In the genomic region with DNA sequence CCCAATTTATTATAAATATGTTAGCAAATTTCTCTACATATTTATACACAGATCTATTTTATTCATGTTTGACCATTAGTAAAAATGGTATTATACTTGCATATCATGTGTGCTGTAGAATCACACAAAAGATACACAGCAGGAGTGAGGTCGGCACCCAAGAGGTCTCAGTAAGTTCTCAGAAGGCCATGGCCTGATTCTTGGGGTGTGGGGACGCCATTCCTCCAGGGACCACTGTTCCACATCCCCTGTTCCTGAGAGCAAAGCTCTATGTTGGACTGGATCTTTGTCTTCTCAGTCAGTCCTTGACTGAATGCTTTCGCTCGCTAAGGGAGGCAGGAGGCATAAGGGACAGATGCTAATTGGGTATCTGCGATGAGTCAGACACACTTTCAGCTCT, we compare ENCODE assay signal across 22 mouse cellular contexts. TPM values are rescaled to one million over a fixed set of nuclear protein-coding genes. Genes with fewer than 3 reads are reported as not detected.
DNase-seq lines count a peak whose midpoint lies in the region; ATAC-seq and TF ChIP-seq lines count a peak whose summit lies in the region.
"Had no signal": no experiment of that assay in that cellular context is flagged by ENCODE, and none has a peak within 500 bp of the region (broad histone marks: within the 10 kb centered on the region; RNA-seq: fewer than 3 reads in every experiment).

A gene (plus strand): TSS at position 301 of the 400 bp plus-strand sequence.

- H3K27me3 ChIP-seq in hindbrain, embryonic 12.5 days = peaks cover 7% of the 10 kb centered on the region
- H3K27me3 ChIP-seq in hindbrain, embryonic 11.5 days (ENCODE audit: control insufficient read depth, insufficient read depth, low read length) = no peaks in the 10 kb centered on the region
- H3K27me3 ChIP-seq in lung, postnatal 0 days (replicated peaks; ENCODE audit: insufficient read depth, low read length) = no peaks in the 10 kb centered on the region
- no peaks in the 10 kb centered on the region for H3K27me3 ChIP-seq in stomach, embryonic 16.5 days (ENCODE audit: control insufficient read depth, insufficient read depth, low read length)
- H3K27me3 ChIP-seq in kidney, embryonic 14.5 days (ENCODE audit: control insufficient read depth, insufficient read depth, low read length) = no peaks in the 10 kb centered on the region
- H3K27me3 ChIP-seq: embryonic facial prominence, embryonic 12.5 days; forebrain, embryonic 15.5 days had no signal

- WGBS in hindbrain, embryonic 12.5 days = 89% methylated on average over 5 of the region's 5 CpGs
- WGBS in hindbrain, embryonic 11.5 days = 81% methylated on average over 5 of the region's 5 CpGs
- WGBS in lung, postnatal 0 days = 86% methylated on average over 5 of the region's 5 CpGs
- WGBS in stomach, embryonic 16.5 days = 87% methylated on average over 5 of the region's 5 CpGs
- 88% methylated on average over 5 of the region's 5 CpGs for WGBS in kidney, embryonic 14.5 days

- H3K9me3 ChIP-seq in hindbrain, embryonic 12.5 days (replicated peaks) = no peaks in the 10 kb centered on the region
- no peaks in the 10 kb centered on the region for H3K9me3 ChIP-seq in hindbrain, embryonic 11.5 days (ENCODE audit: control insufficient read depth, low read length)
- no peaks in the 10 kb centered on the region for H3K9me3 ChIP-seq in lung, postnatal 0 days (ENCODE audit: low read length)
- H3K9me3 ChIP-seq in stomach, embryonic 16.5 days (replicated peaks; ENCODE audit: control insufficient read depth, low read length) = no peaks in the 10 kb centered on the region
- H3K9me3 ChIP-seq in kidney, embryonic 14.5 days (ENCODE audit: control insufficient read depth, low read length) = no peaks in the 10 kb centered on the region
- H3K9me3 ChIP-seq: embryonic facial prominence, embryonic 12.5 days; forebrain, embryonic 15.5 days; G1E; heart, embryonic 10.5 days had no signal

- no peak for TF ChIP-seq EP300 in lung, postnatal 0 days (IDR thresholded peaks at IDR 0.05)

- DNase-seq in hindbrain, embryonic 11.5 days (ENCODE audit: low spot score) = no peak
- no peak for DNase-seq in lung, postnatal 0 days (ENCODE audit: low spot score)
- DNase-seq in lung, postnatal 10 days = no peak
- DNase-seq in urinary bladder, postnatal 25 days (ENCODE audit: low spot score) = no peak
- DNase-seq: adrenal gland, postnatal 10 days; B cell, adult 2 months; cerebellum, adult 11-12 months; cerebellum, adult 9-10 months; cerebellum, postnatal 25 days; gastrocnemius, postnatal 36 days; heart, adult 11 months; heart, postnatal 10 days; heart, postnatal 4 days had no signal

- H3K27ac ChIP-seq in hindbrain, embryonic 12.5 days = no peak within 1 kb of the TSS
- H3K27ac ChIP-seq in hindbrain, embryonic 11.5 days (ENCODE audit: low read depth, low read length) = no peak within 1 kb of the TSS
- H3K27ac ChIP-seq in lung, postnatal 0 days (ENCODE audit: low read length) = no peak within 1 kb of the TSS
- H3K27ac ChIP-seq in stomach, embryonic 16.5 days (ENCODE audit: low read length) = no peak within 1 kb of the TSS
- H3K27ac ChIP-seq in kidney, embryonic 14.5 days (ENCODE audit: low read depth, low read length) = no peak within 1 kb of the TSS
- H3K27ac ChIP-seq: embryonic facial prominence, embryonic 12.5 days; forebrain, embryonic 15.5 days; heart, embryonic 10.5 days had no signal

- H3K4me3 ChIP-seq in hindbrain, embryonic 12.5 days = no peak within 1 kb of the TSS
- no peak within 1 kb of the TSS for H3K4me3 ChIP-seq in hindbrain, embryonic 11.5 days (ENCODE audit: low read depth, low read length)
- no peak within 1 kb of the TSS for H3K4me3 ChIP-seq in lung, postnatal 0 days (ENCODE audit: low read depth, low read length)
- no peak within 1 kb of the TSS for H3K4me3 ChIP-seq in stomach, embryonic 16.5 days (replicated peaks; ENCODE audit: low read length)
- H3K4me3 ChIP-seq in kidney, embryonic 14.5 days (ENCODE audit: low read length) = no peak within 1 kb of the TSS
- H3K4me3 ChIP-seq: embryonic facial prominence, embryonic 12.5 days; forebrain, embryonic 15.5 days; heart, embryonic 10.5 days had no signal

- H3K9ac ChIP-seq in hindbrain, embryonic 12.5 days = no peak within 1 kb of the TSS
- H3K9ac ChIP-seq in hindbrain, embryonic 11.5 days (ENCODE audit: low read depth, low read length) = no peak within 1 kb of the TSS
- no peak within 1 kb of the TSS for H3K9ac ChIP-seq in lung, postnatal 0 days (replicated peaks; ENCODE audit: low read depth)
- no peak within 1 kb of the TSS for H3K9ac ChIP-seq in stomach, embryonic 16.5 days (ENCODE audit: low read length)
- H3K9ac ChIP-seq in kidney, embryonic 14.5 days (ENCODE audit: low read depth, low read length) = no peak within 1 kb of the TSS
- H3K9ac ChIP-seq: embryonic facial prominence, embryonic 12.5 days; forebrain, embryonic 15.5 days had no signal

- H3K4me2 ChIP-seq in hindbrain, embryonic 12.5 days (replicated peaks) = no peak within 1 kb of the TSS
- no peak within 1 kb of the TSS for H3K4me2 ChIP-seq in hindbrain, embryonic 11.5 days (replicated peaks; ENCODE audit: low read depth, low read length)
- no peak within 1 kb of the TSS for H3K4me2 ChIP-seq in lung, postnatal 0 days (replicated peaks; ENCODE audit: low read depth, low read length)
- H3K4me2 ChIP-seq in stomach, embryonic 16.5 days (ENCODE audit: low read depth, low read length) = no peak within 1 kb of the TSS
- no peak within 1 kb of the TSS for H3K4me2 ChIP-seq in kidney, embryonic 14.5 days (replicated peaks; ENCODE audit: low read depth, low read length)
- H3K4me2 ChIP-seq: embryonic facial prominence, embryonic 12.5 days; forebrain, embryonic 15.5 days had no signal

- no peaks in the 10 kb centered on the region for H3K4me1 ChIP-seq in hindbrain, embryonic 12.5 days
- no peaks in the 10 kb centered on the region for H3K4me1 ChIP-seq in hindbrain, embryonic 11.5 days (replicated peaks; ENCODE audit: control insufficient read depth, insufficient read depth, low read length)
- no peaks in the 10 kb centered on the region for H3K4me1 ChIP-seq in lung, postnatal 0 days (ENCODE audit: insufficient read depth, low read depth, low read length)
- H3K4me1 ChIP-seq in stomach, embryonic 16.5 days (ENCODE audit: control insufficient read depth, insufficient read depth, low read length) = no peaks in the 10 kb centered on the region
- no peaks in the 10 kb centered on the region for H3K4me1 ChIP-seq in kidney, embryonic 14.5 days (ENCODE audit: control insufficient read depth, insufficient read depth, low read length)
- H3K4me1 ChIP-seq: embryonic facial prominence, embryonic 12.5 days; forebrain, embryonic 15.5 days had no signal

- TF ChIP-seq CTCF in lung, postnatal 0 days (IDR thresholded peaks at IDR 0.05) = no peak

- no peak for ATAC-seq in hindbrain, embryonic 12.5 days (ENCODE audit: low FRiP score)
- ATAC-seq in hindbrain, embryonic 11.5 days (ENCODE audit: low FRiP score) = no peak
- no peak for ATAC-seq in lung, postnatal 0 days
- ATAC-seq in stomach, embryonic 16.5 days (ENCODE audit: insufficient read depth, low FRiP score) = no peak
- ATAC-seq in kidney, embryonic 14.5 days (ENCODE audit: low FRiP score, low TSS enrichment) = no peak
- ATAC-seq: CD4-positive, CD25-positive, alpha-beta regulatory T cell, adult 4 months; forebrain, embryonic 15.5 days; hindbrain, embryonic 16.5 days had no signal

- no peaks in the 10 kb centered on the region for H3K36me3 ChIP-seq in hindbrain, embryonic 12.5 days
- H3K36me3 ChIP-seq in hindbrain, embryonic 11.5 days (ENCODE audit: control insufficient read depth, insufficient read depth, low read length) = no peaks in the 10 kb centered on the region
- H3K36me3 ChIP-seq in lung, postnatal 0 days (ENCODE audit: insufficient read depth, low read length) = no peaks in the 10 kb centered on the region
- H3K36me3 ChIP-seq in stomach, embryonic 16.5 days (ENCODE audit: control insufficient read depth, insufficient read depth, low read length) = no peaks in the 10 kb centered on the region
- no peaks in the 10 kb centered on the region for H3K36me3 ChIP-seq in kidney, embryonic 14.5 days (ENCODE audit: control insufficient read depth, insufficient read depth, low read length)
- H3K36me3 ChIP-seq: embryonic facial prominence, embryonic 12.5 days; forebrain, embryonic 15.5 days; G1E; heart, embryonic 10.5 days had no signal

RNA-seq across cellular contexts. Expression of the gene that starts here (rescaled TPM):
- polyA plus RNA-seq in hindbrain, embryonic 12.5 days (2016; fragmentation: Nextera tagmentation; extraction: Ambion mirVana) = 13.2 and 15.3 TPM in 2 replicates
- polyA plus RNA-seq in hindbrain, embryonic 11.5 days (2014; fragmentation: Nextera tagmentation; extraction: Ambion mirVana) = 3.4 and 4.8 TPM in 2 replicates
- polyA plus RNA-seq in lung, postnatal 0 days (2015; fragmentation: Nextera tagmentation; extraction: Ambion mirVana) = 14.5 and 16.4 TPM in 2 replicates
- 17.8 and 20.3 TPM in 2 replicates for polyA plus RNA-seq in stomach, embryonic 16.5 days (2015; fragmentation: Nextera tagmentation; extraction: Ambion mirVana)
- 2.0 and 3.8 TPM in 2 replicates for polyA plus RNA-seq in kidney, embryonic 14.5 days (2014; fragmentation: Nextera tagmentation; extraction: Ambion mirVana)
- polyA plus RNA-seq: CD4-positive, CD25-positive, alpha-beta regulatory T cell, adult 4 months had no signal
